Mouse (Mus musculus): ENCODE data around the gene Pter.

Pter gene

GRCm38 (mm10) chr2:13009261-13009972 is 85.6 kb downstream of the Pter start:
- DNase-seq (ENCODE audit: low spot score), result no peak

GRCm38 (mm10) chr2:13010030-13010459 is 86.2 kb downstream of the Pter start:
- peak; percentile 7 for DNase-seq (ENCODE audit: low spot score)

GRCm38 (mm10) chr2:13010460-13011341 is 86.9 kb downstream of the Pter start:
- peak; percentile 6 for DNase-seq (ENCODE audit: low spot score)

- no peak for DNase-seq (ENCODE audit: low spot score)
These were observed 87.6 kb downstream of the Pter start, which contains the start of gene C1ql3 for GRCm38 (mm10) chr2:13011472-13011871. TSS of gene C1ql3 (minus strand) at chr2:13011806.

- DNase-seq (ENCODE audit: low spot score), result no peak
These were observed 88.1 kb downstream of the Pter start for GRCm38 (mm10) chr2:13011973-13012372.

GRCm38 (mm10) chr2:13018382-13018781 is 94.5 kb downstream of the Pter start:
- no peak for DNase-seq (ENCODE audit: low spot score)

GRCm38 (mm10) chr2:13018861-13019260 is 95.0 kb downstream of the Pter start:
- DNase-seq (ENCODE audit: low spot score), result no peak

- DNase-seq (ENCODE audit: low spot score), result no peak
These were observed 114.9 kb downstream of the Pter start for GRCm38 (mm10) chr2:13038772-13039171.

- DNase-seq (ENCODE audit: low spot score), result no peak
These were observed 115.9 kb downstream of the Pter start for GRCm38 (mm10) chr2:13039785-13040184.

- no peak for DNase-seq (ENCODE audit: low spot score)
These were observed 120.7 kb downstream of the Pter start for GRCm38 (mm10) chr2:13044555-13044954.

- DNase-seq (ENCODE audit: low spot score), result no peak
These were observed 124.8 kb downstream of the Pter start for GRCm38 (mm10) chr2:13048649-13049048.

All from testis, postnatal 14 days (tissue).